Mouse (Mus musculus): ENCODE data around the gene Ly6g5c.

DNA sequence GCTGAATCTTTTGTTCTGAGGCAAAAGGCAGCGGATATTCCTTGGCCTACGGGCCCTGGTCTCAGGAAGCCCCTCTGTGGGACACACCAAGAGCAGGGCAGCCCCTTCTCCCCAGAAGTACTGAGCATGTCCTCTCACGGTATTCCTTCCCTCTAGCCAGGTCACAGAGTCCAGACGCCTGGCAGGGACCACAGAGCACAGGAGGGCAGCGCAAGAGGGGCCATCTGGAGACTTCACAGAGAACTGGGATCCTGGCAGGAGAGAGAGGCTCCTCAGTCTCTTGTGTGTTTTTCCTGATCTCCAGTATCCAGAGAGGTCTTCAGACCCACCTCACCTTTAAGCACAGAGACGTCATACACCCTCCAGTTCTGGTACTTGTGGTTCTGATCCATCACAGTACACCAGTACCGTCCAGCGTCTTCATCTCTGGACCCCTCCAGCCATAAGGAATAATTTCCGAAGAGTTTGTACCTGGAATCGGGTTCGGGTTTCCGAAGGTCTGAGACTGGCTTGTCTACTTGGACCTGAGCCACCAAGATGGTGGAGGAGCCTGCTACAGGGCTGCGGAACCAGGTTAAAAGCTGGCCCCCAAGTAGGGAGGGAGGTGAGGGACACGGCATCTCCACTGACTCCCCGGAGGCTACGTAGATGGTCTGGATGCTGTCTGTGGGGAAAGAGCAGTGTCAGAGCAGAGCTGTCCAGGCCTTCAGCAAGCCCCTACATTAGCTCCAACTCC lies 25.1 kb upstream of the Ly6g5c start:
- TF ChIP-seq CTCF (IDR thresholded peaks at IDR 0.05; ENCODE audit: low read depth), result no peak
- no peak for TF ChIP-seq EP300 (optimal IDR thresholded peaks at IDR 0.05)

Data from stomach, postnatal 0 days (tissue).